Mouse (Mus musculus) 3134 (cell line): ENCODE data around the gene Tmem120b.
A peak's percentile ranks its signal among the peaks of the same experiment; 100 is the strongest.

Experiments
- DNase-seq: peaks from one replicate; pipeline ENCODE4 v3.0.0-alpha.2; 2011; ENCODE audit warnings: low spot score; ENCODE audit not compliant: insufficient read length; ENCODE audit errors: extremely low read depth

Gene Tmem120b

DNA sequence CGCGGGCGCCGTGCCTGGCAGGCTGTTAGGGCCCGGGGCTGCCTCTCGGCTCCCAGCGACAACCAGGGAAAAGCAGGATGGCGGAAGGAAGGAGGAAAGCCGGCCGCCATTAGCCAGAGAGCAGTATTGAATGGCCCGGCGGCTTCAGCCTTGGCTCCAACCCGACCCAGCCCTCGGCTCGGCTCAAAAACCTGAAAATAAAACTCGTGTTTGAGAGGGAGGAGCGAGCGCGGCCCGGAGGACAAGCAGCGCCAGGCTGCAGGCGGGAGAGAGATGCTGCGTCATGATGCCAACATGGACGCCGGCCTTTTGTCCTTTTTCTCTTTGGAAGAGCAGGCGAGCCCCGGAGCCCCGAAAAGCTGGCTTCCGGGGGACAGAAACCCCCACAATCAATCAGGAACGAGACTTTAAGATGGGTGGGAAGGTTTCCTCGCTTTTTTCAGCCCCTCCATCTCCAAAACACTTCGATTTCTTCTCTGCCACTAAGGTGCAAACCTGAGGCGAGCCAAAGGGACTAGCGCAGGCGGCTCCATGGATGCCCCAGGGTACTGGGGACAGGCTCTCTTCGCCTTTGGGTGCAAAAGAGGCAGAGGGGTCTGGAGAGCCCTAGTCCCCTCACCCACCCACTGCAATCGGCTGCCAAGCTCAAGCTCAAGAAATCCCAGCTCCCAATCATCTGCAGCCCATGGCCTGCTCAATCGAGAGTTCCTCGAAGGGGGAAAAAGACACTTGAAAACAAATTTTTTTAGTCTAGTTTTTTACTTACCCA, 70.9 kb downstream of the Tmem120b start:
- peak; percentile 78 for DNase-seq

DNA sequence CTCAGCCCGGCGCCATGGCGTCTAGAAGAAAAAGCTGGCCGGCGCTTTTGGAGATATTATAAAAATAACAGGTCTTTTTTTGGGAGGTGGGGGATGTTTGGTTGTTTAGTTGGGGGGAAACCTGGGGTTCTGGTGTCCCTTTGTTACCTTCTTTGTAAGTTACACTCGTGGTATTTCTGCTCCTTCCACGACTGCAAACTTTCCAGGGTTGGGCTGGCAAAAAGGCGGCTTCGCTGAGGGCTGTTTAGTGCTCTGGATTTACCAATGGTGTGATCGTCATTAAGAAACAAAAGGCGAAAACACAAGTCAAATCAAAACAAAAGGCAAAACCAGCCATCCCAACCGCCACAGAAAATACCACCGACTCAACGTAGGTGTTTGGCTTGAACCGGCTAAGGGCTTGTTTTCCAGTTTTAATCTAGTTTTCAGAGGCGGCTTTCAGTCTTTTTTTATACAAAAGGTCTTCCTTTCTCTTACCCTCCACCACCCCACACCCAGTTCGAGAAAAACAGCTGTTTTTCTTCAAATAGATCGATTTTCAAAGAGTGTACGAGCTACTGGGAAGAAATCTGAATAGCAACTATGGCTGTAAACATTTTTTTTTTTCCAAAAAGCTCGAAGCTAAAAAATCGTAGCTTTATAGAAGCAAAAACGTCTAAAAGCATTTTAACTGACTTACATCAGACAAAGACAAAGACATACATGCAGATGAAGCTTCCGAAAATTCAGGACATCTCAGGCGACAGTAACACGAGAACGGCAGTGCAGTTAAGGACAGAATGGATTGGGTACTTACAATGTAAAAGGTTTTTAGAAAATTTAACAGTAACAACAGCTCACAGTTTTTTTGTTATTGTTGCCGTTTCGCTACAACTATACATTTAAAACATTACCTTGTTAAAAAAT, 71.8 kb downstream of the Tmem120b start:
- DNase-seq, result no peak

DNA sequence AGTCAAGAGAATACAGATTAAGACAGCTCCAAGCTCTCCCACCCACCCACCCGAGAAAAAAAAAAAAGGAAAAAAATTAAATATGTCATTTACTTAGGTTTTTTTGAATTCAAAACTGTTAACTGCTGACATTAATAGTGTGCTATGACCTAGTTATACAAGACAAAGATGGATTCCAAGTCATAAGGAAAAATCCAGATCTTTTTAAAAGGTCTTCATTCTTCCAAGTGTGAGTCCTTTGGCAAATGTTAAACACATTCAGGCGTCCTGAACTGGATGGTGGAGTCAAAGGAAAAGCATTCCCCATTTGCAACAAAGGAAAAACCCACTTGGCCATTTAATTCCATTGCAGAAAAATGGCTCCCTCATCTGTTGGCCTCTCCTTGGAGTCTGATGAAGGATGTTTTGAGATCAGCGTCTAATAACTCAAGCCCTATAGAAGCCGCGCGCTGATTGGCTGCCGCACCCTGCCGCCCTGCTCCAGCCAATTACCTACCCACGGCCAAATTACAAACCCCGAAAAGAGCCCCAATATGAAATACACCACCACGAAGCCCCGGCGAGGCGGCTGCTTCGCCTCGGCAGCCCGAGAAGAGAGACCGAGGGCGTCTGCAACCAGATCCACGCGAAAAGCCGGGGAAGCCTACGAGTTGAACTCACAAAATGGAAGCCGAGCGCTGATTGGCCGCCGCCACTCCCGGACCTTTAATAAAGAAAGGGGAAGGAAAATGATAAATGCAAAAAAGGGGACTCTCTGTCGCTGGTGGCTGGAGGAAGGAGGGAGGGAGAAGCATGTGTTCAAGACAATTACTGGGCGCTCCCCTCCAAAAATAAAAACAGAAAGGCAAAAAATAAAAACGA, 72.7 kb downstream of the Tmem120b start:
- peak; percentile 93 for DNase-seq

DNA sequence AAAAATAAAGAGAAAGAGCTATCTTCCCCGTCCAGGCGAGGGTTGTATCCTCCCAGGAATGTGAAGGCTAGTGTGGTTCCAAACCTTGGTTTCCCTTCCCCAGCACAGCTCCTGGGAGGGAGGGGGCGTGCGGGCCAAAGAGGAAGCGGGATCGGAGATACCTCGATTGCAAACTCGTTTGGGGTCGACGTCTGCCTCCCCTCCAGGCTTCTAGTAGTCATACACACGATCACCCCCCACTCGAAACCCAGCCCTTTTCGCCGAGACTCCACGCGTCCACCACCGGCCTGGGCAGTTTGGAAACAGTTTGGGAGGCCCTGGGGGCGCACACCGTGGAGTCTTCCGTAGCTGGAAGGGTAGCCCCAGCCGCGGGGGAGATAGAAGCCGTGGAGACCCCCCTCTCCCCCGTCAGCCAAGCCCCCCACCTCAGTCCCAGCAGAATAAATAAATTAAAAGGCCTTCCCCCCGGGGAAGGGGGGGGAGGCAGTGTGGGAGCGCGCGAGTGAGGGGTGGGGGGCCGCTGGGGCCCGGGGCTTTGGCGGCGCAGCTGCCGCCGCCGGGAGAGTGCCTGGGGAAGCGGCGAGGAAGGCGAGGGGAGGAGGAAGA, 73.4 kb downstream of the Tmem120b start:
- DNase-seq, result peak; percentile 61

DNA sequence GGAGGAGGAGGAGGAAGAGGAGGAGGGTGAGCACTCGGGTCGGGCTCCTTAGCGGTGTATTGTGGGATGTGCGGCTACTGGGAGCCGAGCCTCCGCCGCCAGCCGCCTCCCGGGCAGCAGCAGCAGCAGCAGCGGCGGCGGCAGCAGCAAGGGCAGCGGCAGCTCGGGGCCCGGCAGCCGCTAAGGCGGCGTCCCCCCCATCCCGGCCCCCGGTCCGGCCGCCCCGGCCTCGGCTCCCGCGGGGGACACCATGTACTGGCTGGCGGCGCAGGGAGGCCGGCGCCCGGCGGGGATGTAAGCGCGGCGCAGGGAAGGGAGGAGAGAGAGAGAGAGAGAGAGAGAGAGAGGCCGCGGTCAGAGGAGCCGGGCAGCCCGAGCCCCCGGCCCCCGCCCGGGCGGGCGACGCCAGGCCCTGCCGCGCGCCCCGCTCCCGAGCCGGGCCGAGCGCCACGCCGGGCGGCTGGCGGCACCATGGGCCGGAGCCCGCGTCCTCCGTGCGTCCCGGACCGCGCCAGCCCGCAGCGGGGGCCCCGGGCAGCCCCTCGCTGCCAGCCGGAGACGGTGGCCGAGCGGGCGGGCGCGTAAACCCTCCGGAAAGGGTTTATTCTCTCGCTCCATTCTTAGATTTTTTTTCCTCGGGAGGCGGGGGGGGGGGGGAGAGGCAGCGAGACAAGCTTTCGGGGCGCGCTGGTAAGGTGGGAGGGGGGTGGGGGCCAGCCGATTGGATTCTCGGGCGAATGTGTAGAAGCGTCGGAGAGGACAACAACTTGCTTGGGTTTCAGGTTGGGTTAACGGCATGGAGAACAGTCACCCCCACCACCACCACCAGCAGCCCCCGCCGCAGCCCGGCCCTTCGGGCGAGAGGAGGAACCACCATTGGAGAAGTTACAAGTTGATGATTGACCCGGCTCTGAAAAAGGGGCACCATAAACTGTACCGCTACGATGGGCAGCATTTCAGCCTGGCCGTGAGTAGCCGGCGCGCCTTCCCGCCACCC, 74.2 kb downstream of the Tmem120b start, which contains the start of gene Setd1b:
TSS of gene Setd1b (plus strand) at position 33 of the 997 bp plus-strand sequence.
- peak; percentile 71 for DNase-seq

DNA sequence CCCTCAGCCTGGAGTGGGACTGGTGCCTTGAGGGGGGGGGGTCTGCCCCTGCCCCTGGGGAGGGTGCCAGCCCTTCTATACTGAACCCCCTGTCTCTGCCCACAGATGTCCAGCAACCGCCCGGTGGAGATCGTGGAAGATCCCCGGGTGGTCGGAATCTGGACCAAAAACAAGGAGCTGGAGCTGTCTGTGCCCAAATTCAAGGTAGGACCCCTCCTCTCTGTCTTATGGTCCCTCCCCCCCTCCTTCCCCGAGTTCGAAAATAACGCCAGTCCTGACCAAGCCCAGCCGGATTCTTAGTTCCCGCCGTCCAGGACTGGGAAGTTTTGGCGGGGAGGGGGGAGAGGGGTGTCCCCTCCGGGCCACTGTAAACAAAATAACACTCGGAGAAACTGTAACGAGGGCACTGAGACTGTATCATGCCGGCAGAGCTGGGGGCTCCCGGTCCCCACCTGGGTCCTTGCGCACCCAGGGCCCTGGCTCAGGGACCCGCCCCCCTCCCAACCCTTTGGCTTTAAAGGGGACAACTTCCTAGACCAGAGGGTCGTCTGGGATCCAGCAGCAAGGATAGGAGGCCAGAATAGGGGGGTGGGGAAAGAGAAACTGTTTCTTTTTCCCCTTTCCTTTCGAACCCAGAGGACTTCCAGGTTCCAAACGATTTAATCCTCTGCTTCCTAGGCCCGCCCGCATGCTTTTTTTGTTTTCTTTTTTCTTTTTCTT, 75.2 kb downstream of the Tmem120b start:
- peak; percentile 63 for DNase-seq

DNA sequence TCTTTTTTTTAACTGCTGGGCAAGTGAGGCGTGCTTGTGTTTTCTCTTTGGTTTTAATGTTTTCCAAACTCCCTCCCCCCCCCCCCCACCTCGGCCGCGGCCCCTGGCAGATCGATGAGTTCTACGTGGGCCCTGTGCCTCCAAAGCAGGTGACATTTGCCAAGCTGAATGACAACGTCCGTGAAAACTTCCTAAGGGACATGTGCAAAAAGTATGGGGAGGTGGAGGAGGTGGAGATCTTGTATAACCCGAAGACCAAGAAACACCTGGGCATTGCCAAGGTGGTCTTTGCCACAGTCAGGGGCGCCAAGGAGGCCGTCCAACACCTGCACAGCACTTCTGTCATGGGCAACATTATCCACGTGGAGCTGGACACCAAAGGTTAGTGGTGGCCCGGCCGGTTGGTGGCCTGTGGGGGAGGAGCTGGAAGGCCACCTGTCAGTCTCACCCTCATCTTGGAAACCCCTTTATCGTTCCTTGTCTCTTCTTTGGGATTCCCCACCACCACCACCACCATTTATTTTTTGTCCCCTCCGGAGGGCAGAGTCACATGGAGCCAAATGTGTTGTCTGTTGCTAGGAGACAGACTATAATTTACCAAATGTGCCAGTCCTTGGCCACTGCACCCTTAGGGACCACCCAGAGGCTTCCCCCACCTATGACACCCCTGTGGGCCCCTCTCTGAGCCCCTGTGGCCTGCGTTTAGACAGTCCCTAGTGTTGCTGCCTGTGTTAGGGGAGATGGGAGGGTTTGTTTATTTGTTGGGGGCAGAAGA, 75.9 kb downstream of the Tmem120b start:
- no peak for DNase-seq

DNA sequence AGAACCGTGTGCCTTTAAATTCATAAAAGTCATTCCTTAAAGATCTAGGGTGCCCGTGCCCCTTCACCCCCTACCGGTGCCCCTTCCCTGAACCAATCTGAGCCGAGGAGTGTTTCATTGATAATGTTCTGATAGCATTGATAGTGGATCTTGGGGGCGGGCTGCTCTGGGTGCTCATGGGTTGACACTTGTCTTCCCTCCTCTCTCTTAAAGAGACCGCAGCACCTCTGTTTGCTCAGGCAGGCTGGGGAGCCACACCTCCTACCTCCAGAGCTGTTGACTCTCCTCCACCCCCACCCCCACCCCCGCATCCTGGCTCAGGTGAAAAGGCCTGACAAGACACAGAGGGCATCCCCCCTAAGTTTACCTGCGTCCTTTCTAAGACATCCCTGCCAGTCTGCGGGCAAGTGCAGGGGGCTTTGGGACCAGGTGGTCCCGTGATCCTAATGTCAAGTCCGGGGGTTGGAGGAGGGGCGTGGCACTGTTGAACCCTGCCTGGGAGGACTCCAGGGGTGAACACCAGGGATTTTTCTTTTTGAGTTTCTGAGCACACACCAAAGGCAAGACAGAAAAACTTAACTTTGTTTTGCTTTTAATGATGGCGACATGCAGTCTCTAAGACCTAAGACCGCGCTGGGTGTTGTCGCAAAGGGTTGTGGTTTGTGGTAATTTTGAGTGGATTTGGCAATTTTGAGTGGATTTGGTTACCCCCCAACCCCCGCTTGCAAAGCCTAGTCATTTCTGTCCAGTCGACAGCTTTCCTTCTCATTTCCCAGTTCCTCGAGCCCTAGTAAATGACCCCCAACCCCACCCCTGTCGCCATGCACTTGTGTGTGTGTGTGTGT, 76.8 kb downstream of the Tmem120b start:
- no peak for DNase-seq

DNA sequence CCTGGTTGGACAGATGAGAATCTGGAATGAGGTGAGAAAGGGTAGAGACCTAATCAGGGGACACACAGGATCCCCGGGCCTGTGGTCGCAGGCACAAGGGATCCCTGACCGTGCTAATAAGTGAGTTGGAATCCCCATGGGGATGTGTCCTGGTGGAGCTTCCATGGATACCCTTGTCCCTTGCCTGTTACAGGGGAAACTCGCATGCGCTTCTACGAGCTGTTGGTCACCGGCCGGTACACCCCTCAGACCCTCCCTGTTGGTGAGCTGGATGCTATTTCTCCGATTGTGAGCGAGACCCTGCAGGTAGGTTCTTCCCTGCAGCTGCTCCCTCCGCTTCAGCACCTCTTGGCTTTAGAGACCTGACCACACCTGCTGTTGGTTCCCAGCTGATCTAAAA, 78.1 kb downstream of the Tmem120b start:
- no peak for DNase-seq

DNA sequence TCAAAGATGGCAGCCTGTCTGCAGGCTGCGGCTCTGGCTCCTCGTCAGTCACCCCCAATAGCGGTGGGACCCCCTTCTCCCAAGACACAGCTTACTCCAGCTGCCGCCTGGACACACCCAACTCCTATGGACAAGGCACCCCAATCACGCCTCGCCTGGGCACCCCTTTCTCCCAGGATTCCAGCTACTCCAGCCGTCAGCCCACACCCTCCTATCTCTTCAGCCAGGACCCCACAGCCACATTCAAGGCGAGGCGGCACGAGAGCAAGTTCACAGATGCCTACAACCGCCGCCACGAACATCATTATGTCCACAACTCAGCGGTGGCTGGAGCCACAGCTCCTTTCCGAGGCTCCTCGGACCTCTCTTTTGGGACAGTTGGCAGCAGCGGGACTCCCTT, 79.4 kb downstream of the Tmem120b start:
- DNase-seq, result no peak

DNA sequence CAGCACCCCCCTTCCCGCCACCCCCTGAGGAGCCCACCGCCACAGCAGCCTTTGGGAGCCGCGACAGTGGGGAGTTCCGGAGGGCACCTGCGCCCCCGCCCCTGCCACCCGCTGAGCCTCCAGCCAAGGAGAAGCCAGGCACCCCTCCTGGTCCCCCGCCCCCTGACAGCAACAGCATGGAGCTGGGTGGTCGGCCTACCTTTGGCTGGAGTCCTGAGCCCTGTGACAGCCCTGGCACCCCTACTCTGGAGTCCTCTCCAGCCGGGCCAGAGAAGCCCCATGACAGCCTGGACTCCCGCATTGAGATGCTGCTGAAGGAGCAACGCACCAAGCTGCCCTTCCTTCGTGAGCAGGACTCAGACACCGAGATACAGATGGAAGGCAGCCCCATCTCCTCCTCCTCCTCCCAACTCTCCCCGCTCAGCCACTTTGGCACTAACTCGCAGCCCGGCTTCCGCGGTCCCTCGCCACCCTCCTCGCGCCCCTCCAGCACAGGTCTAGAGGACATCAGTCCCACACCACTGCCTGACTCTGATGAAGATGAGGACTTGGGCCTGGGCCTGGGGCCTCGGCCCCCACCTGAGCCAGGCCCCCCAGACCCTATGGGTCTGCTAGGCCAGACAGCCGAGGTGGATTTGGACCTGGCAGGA, 80.0 kb downstream of the Tmem120b start:
- no peak for DNase-seq

DNA sequence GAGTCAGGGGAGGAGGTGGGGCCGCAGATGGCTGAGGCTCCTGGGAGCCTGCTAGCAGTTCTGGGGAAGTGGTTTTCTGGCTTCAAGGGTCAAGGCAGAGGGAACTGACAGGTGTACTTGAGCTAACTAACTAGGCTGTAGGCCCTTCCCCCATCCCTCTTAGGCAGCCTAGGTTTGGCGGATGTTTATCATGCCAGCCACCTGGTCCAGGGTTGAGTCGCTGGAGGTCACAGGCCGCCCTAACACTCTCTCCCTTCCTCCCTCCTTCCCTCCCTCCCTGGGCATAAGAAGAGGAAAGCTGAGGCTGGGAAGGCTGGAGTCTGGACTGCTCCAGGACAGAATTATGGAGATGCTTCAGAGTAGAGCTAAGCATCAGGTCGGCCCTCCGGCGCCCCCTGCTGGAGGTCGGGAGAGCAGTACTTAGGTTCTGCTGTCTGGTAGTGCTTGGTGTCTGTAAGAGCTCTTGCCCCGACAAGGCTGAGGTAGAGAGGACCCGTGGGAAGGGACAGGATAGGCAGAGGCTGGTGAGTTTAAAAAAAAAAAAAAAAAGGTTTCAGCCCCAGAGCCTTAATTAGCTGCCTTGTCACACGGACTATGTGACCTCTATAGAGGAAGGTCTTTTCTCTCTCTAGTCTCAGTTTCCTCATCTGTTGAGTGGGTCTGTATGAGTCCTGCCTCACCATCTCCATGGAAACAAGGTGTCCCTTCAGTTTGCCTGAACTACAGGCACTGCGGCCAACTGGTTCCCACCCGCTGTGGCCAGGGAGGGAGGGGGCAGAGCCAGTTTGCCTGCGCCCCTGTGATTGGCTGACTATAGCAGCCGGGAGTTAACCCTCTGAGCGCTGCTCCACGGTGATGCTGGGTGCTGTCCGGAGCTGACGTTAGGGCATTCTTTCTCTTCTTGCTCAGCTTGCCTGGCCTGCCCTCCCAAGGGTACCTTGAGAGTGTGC, 81.5 kb downstream of the Tmem120b start:
- peak; percentile 78 for DNase-seq

DNA sequence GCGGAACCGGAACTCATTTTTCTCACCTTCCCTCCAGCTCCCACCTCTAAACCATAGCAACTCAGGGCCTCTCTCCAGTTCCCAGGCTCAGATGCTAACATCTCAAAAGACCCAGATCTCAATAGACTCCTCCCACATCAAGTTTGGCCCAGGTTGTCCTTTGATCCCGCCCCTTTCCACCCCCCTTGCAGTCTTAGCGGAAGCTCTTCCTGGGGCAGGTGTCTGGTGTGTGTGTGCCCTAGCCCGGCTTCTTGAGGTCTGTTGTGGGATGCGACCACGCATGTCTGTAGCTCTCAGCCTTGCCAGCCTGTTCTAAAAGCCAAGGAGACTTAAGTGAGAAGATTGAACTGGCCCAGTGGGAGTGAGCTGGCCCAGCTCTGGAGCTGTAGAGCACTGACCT, 82.4 kb downstream of the Tmem120b start:
- DNase-seq, result no peak

DNA sequence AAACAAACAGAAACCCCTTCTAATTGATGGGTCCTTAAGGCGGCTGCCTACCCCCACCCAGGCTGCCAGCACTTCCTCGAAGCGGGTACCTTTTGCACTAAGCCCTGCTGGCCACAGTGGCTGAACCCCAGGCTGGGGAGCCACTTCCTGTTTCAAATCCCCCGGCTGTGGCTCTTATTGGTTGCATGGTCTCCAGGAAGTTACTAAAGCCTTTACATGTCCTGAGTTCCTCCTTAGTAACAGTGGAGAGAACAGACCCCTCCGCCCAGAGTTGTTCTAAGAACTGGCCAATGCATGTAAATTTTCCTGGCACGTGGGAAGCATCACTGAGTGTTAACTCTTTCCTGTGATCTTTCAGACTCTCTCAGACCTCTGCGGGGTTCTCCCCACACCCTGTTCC, 82.9 kb downstream of the Tmem120b start:
- DNase-seq, result no peak

DNA sequence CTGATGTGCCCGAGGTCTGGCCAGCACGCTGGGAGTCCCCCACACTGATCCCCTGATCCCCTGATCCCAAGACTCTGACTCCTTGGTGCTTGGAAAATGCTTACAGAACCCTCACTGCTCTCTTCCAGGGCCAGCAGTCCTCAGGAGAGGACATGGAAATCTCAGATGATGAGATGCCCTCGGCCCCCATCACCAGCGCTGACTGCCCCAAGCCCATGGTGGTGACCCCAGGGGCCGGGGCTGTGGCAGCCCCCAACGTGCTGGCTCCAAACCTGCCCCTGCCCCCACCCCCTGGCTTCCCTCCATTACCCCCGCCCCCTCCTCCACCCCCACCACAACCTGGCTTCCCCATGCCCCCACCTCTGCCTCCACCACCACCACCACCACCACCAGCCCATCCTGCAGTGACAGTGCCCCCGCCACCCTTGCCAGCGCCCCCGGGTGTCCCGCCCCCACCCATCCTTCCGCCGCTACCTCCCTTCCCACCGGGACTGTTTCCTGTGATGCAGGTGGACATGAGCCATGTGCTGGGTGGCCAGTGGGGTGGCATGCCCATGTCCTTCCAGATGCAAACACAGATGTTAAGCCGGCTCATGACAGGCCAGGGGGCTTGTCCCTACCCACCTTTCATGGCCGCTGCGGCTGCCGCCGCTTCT, 83.6 kb downstream of the Tmem120b start:
- DNase-seq, result no peak
